Mouse (Mus musculus) left cerebral cortex, adult 2 months (tissue): ENCODE measurements around the gene Mrpl42. TPM values are rescaled to one million over a fixed set of nuclear protein-coding genes. Genes with fewer than 3 reads are reported as not detected.
A peak's percentile ranks its signal among the peaks of the same experiment; 100 is the strongest.

Source experiments
- DNase-seq, 2 experiments: peaks; one replicate each; pipeline ENCODE4 v3.0.0; 2021 to 2022; ENCODE audit warnings: low spot score in 2 of 2, mixed read lengths in 1 of 2; ENCODE audit errors: extremely low spot score in 1 of 2
- H3K27ac ChIP-seq: fragments of 200-600 bp; 2 replicates; pipeline ENCODE4 v1.8.1; 2022
- H3K4me3 ChIP-seq: fragments of 200-600 bp; 2 replicates; pipeline ENCODE4 v1.8.1; 2022
- CTCF ChIP-seq: fragments of 200-600 bp; IDR thresholded peaks from 2 replicates; pipeline ENCODE4 v1.8.1; 2022; ENCODE audit warnings: antibody characterized with exemption, mild to moderate bottlenecking, moderate library complexity
- intact Hi-C: fragments of 180-260 bp; cut with DNase I; formaldehyde crosslinking; loops from one replicate; pipeline ENCODE4 v1.15.1; 2025
- total RNA-seq, 2 experiments: library from RNA; stranded (reverse); gene quantifications; 2 replicates each; pipeline ENCODE4 v1.2.3; 2021

Mrpl42 gene
- total RNA-seq, 2 experiments from 2014 or later, result 69.0 to 71.2 TPM

DNA sequence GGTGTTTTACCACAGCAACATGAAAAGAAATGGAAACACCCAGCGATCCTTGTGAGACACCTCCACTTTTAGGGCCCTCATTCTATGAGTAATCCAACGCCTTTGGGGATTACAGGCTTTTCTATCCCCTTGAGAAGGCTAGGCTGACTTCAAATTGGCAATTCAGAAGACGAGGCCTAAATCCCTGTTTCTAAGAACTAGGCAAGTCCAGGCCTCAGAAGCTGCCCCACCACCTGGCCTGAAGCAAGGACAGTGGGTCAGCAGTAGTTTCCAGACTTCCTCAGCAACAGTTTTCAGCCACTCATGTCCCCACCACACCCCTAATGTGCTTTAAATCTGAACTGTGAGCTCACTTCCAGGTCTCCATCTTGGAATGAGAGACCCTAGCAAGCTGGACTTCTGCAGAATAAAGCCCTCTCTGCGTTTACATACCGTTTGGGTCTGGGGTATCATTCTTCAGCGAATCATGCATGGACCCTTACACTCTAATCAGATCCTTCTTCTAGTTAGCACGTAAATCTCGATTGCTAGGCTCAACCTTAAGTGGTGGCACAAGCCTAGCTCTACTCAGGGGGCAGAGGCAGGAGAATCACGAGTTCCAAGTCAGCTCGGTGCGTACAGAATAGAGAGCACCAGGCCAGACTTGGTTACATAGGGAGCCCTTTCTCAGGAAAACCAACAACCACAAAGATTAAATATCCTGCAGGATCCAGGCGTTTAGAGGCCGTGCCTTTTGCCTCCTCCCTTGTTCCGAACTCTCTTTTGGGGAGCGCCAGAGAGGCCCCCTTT is 12.2 kb upstream of the Mrpl42 start:
- DNase-seq, result no peak
- intact Hi-C loops, result loop anchor here (1.0 kb wide), 1 partner anchor 13 kb away; the partner anchor contains the start of gene Mrpl42
- Histone ChIP-seq H3K4me3 (peak overlapping the region; percentile 91), H3K27ac (peak overlapping the region; percentile 92)
- TF ChIP-seq CTCF, result no peak

DNA sequence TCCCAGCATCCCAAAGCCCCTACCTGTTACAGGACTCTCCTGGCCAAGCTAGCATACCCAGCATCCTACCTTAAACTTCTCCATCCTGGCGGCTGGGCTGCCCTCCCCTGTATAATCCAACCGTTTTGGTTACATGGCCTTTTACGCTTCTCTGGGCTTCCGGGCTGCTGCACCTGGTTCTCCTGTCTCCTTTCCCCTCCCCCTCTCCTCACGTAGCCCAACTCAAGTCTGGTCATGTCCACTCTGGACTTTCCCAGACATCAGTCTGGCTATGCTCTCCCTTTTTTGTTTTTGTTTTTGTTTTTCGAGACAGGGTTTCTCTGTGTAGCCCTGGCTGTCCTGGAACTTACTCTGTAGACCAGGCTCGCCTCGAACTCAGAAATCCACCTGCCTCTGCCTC is 10.9 kb upstream of the Mrpl42 start:
- no peak for DNase-seq
- H3K27ac ChIP-seq, result no peak overlapping the region
- no peak for TF ChIP-seq CTCF
- no peak overlapping the region for H3K4me3 ChIP-seq
- intact Hi-C loops, result no loop called here

DNA sequence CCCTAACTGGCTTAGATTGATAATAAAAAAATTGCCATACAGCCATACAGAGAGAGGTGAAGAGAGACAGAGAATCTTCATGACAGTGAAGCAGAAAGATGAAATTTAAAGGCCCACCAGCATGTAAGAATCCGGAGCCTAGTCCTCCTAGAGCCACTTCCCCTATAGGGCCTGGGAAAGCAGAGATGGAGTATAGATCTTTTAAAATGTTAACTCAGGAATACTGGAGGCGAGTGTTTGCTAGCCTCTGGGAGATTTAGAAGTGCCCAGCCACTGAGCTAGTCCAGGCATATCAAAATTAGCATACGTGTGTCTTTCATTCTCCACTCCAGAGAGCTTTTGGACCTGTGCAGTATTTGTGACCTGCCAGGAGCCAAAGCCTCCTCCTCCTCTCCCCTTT is 7.5 kb upstream of the Mrpl42 start:
- Histone ChIP-seq H3K27ac (no peak overlapping the region), H3K4me3 (no peak overlapping the region)
- no peak for DNase-seq
- no peak for TF ChIP-seq CTCF
- intact Hi-C loops, result no loop called here

DNA sequence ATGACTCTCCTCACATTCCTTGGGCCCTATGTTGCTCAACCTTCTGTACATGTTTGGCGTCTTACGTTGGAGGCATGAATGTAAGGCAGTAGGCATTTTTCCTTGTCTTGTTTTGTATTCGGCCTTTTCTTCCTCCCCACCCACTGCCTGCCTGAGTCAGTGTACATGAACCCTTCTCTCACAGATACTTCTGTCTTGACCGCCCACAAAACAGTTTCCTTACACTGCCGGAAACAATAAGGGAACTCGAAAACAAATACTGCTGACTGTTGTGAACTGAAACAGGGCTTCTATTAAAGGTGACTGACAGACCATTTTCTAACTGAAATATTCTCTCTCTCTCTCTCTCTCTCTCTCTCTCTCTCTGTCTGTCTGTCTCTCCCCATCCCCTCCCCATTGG is 7.1 kb upstream of the Mrpl42 start:
- Histone ChIP-seq H3K4me3 (no peak overlapping the region), H3K27ac (no peak overlapping the region)
- no peak for DNase-seq
- TF ChIP-seq CTCF, result no peak
- intact Hi-C loops, result no loop called here

DNA sequence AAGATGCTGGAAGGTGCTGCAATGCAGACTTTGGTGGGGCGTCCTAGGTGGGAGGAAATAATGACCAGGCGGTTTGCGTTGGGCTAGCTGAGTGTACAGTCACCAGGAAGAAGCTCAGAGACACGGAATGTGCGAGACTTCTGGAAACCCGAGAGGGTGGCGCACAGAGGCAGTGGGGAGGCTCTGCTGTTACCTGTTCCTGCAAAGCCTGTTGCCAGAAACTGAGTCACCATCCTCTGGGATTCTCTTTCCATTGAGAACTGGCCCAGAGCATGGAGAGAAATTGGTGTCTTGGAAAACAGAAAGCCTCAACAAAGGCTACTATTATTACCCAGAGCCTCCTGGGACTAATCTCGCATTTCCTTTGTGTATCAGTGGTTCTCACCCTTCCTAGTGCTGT is 6.4 kb upstream of the Mrpl42 start:
- H3K4me3 ChIP-seq, result no peak overlapping the region
- intact Hi-C loops, result no loop called here
- no peak for TF ChIP-seq CTCF
- DNase-seq, result no peak
- no peak overlapping the region for H3K27ac ChIP-seq

DNA sequence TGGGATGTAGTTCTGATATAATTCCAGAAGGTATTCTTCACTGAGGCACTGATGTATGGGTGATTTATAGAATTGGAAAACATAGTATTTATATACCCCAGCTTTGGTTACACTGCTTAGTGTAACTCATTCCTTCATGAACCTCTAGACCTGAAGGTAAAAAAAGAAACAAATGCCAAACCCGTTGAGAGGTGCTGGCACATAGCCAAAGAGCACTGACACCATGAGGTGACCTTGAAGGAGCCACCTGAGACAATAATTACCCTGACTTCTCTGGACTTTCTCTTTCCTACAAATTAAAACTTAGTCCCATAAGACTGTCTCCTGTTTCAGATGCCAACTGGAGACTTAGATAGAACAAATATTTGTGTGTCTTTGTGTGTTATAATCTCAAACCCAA is 2.6 kb upstream of the Mrpl42 start:
- no peak for TF ChIP-seq CTCF
- intact Hi-C loops, result no loop called here
- Histone ChIP-seq H3K4me3 (no peak overlapping the region), H3K27ac (no peak overlapping the region)
- no peak for DNase-seq

DNA sequence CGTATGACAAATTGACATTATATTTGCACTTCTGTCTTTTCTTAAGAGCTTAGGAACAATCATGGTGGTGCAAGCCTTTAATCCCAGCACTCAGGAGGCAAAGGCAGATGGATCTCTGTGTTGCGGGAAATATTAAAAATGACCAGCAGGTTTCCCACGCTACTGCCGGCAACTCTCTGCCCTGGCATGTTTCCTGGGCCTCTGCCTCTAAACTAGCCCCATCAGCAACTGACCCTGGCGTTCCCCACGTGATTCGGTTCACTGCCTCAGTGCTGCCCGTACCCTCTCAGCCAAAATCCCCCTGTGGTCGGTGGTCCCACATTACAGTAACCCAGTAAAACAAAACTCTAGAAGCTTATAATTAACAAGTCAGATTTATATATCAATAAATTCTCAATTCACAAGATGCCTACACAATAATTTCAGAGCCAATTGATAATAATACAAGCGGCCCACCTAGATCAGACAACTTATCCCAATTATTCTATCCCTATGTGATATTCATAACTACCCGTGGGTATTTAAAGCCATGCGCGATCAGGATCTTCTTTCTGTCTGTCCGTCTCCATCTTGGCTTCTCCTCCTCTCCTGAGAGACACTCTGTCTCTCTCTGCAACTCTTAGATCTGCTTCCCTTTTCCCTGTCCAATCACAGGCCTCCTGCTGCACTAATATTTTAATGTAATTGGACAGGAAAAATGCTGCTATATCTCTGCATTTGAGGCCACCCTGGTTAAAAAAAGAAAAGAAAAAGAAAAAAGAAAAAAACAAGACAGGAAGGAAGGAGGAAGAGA is 1.9 kb upstream of the Mrpl42 start:
- Histone ChIP-seq H3K27ac (no peak overlapping the region), H3K4me3 (no peak overlapping the region)
- intact Hi-C loops, result no loop called here
- no peak for DNase-seq
- no peak for TF ChIP-seq CTCF

DNA sequence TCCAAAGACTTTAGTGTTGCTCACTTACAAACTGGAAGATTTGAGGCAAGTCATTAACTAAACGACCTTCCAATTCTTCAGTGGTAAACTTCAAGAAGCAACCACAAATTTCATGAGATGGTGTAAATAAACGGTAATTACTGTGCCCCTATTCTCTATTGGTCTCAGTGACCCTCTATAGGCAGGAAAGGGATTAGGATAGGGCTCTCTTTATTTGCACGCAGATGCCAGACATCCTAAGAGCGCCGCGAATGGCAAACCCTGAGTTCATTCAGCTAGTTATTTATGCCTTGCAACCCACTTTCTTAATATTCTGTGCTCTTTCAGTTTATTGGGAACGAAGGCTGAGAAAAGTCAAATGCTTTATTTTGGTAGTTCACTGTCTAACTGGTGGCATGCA is 707 bp downstream of the Mrpl42 start:
- DNase-seq, result no peak
- intact Hi-C loops, result loop anchor here (1.0 kb wide), 1 partner anchor 13 kb away; no protein-coding TSS in a partner anchor
- Histone ChIP-seq H3K27ac (peak overlapping the region; percentile 93), H3K4me3 (peak overlapping the region; percentile 71)
- TF ChIP-seq CTCF, result no peak

DNA sequence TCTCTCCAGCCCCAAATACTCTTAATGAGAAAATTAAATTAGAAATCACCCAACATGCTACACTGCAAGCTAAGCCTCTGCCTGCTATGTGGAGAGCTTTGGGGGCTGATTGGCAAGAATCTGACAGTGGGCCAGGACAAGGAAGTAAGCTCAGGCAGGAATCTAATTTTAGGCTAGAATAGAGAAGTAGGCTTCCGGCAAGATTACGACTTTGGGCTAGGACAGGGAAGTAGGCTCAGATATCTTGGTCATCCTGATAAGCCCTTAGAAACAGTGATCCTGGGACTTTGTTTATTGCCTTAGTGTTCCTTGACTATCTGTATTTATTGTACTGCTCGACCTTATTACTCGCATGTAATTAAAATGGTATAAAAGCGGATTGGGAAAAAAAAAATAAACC is 7.5 kb downstream of the Mrpl42 start:
- no peak for DNase-seq
- Histone ChIP-seq H3K4me3 (no peak overlapping the region), H3K27ac (no peak overlapping the region)
- TF ChIP-seq CTCF, result no peak
- intact Hi-C loops, result no loop called here

DNA sequence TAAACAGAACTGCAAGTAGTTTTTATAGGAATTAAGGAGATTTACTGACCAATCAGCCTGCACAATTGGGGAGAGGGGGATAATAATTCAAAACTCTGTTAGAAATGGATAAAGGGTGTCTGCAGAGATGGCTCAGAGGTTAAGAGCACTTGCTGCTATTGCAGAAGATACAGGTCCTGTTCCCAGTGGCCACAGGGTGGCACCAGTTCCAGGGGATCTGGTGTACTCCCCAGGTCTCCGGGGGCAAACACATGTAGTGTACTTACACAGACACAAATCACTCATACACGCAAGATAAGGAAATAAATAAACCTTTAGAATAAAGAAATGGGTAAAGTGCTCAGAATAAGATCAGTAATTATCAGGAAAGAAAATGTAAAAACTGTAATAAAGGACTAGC is 12.1 kb downstream of the Mrpl42 start:
- H3K4me3 ChIP-seq, result no peak overlapping the region
- intact Hi-C loops, result loop anchor here (2.0 to 10.0 kb wide), 2 partner anchors 405 to 545 kb away; no protein-coding TSS in a partner anchor
- peak; percentile 27 to 28 for DNase-seq
- TF ChIP-seq CTCF, result peak; percentile 63
- H3K27ac ChIP-seq, result no peak overlapping the region

DNA sequence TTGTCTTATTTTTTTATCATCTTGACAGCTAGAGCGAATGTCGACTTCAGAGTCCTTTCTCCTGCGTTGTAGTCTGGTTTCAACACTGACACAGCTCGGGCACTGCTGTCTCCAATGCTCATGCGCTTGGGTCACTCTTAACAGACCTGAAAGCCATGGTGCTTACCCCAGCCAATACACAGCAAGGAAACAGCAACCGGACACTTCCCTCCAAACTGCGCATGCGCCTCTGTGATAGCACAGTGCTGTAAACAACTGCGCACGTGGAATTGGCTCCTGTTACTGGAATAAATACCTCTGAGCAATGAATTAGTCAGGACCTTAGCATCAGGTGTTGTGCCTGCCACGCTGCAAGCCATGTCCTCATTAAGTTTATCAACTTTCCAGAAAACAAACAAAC is 24.2 kb downstream of the Mrpl42 start:
- no peak overlapping the region for H3K27ac ChIP-seq
- no peak for TF ChIP-seq CTCF
- no peak overlapping the region for H3K4me3 ChIP-seq
- no peak for DNase-seq
- intact Hi-C loops, result loop anchor here (2.0 to 10.0 kb wide), 2 partner anchors 373 to 853 kb away; no protein-coding TSS in a partner anchor

DNA sequence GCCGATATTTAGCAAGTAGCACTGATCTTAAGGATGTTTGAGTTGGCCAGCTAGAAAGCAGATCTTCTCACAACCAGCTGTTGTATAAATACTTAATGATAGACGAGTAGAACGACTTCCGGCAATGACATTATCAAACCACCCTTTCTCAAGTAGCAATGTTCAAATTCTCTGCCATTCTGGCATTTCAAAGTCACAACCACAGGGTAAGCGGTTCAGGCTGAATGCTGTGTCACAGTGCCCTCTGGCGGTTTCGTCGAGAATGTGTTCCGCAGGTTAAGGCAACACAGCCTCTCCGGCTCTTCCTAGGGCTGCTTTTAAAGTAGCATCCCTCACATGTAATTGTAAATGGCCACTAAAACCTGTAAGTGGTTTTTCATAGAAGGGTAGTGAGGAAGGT is 25.8 kb downstream of the Mrpl42 start:
- TF ChIP-seq CTCF, result peak; percentile 93
- Histone ChIP-seq H3K27ac (no peak overlapping the region), H3K4me3 (no peak overlapping the region)
- intact Hi-C loops, result loop anchor here (1.0 to 10.0 kb wide), 4 partner anchors 371 to 851 kb away; no protein-coding TSS in a partner anchor
- peak; percentile 79 to 89 for DNase-seq
